Mouse (Mus musculus): ENCODE data around the gene Nudt4.

Gene Nudt4

DNA sequence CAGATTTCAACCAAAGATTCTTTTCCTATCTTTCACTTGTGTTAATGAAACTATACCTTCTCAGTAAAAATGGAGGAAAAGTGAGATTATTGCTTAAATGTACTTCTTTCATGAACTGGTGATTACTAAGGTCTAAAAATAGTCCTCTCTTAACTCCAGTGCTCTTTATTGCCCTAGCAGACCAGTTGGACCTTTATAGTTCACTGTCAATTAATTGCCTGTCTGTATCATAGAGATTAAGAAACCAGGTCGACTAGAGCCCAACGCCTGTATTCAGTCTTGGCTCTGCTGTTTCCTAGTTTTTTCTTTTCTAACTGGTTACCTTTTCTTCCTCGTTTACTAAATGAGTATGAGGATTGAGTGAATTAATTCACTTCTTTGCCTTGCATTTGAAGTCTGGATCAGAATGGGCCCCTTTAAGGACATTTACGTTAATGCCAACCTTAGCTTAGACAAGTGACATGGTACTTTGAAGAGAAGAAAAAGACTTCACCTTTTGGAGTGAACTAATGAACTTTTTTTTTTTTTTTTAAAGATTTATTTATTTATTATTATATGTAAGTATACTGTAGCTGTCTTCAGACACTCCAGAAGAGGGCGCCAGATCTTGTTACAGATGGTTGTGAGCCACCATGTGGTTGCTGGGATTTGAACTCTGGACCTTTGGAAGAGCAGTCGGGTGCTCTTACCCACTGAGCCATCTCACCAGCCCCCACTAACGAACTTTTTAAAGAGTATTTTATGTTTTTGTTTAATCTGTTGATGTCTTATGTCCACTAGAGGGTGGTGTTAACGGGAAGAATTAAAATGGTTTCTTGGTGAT, 28.3 kb downstream of the Nudt4 start:
- no peak for DNase-seq

- no peak for DNase-seq
Observed at GRCm38 (mm10) chr10:95533382-95533781, 30.6 kb downstream of the Nudt4 start.

DNA sequence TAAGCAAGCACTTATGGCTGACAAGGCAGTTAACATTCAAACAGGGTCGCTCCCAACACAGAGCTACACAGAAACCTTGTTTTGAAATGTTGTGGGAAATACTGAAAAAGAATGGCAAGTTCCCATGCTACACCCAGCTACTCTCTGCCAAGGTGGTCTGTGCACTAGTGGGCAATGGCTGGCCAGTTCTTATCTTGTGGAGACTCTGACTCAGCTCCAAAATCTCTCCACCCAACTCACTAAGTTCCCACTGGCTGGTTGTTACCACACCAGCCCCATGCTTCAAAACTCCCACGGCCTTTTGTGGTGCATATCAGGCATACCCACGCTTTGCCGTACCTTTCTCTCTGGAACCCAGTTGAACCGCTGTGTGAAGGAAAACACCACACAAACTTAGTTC, 31.0 kb downstream of the Nudt4 start:
- no peak for DNase-seq

GRCm38 (mm10) chr10:95530551-95531121, 33.3 kb downstream of the Nudt4 start:
- DNase-seq, result no peak

GRCm38 (mm10) chr10:95526495-95527122, 37.3 kb downstream of the Nudt4 start:
- no peak for DNase-seq

- DNase-seq, result no peak
Observed at GRCm38 (mm10) chr10:95525871-95526270, 38.1 kb downstream of the Nudt4 start.

- DNase-seq, result no peak
Observed at GRCm38 (mm10) chr10:95525037-95525675, 38.8 kb downstream of the Nudt4 start.

- DNase-seq, result no peak
Observed at GRCm38 (mm10) chr10:95517656-95518055, 46.3 kb downstream of the Nudt4 start.

DNA sequence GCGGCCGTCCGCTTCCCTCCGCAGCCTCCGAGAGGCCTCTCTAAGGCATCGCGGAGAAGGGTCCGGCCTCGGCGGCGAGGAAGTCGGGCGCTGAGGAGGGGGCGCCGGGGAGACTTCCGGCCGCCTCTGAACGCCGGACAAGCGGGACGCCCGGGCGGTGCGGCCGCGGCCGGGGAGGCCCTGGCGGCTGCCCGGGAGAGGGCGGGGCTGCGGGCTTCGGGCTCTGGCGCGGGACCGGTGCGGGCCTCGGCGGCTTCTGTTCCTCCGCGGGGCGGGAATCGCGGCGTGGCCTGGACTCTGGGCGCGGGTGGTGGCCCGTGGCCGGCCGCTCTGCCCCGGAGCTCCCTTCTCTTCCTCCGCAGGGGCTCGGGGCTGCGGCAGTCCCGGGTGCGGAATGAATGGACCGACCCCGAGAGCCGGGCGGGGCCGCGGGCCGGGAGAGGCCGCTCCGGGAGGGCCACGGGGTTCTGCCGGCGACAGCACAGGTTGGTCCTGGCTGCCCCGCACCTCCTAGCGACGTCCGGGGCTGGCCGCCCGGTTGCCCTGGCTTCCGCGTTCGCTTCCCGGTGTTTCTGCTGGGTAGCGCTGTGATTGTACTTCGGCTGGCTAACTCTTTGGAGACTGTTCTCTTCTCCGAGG, 48.5 kb downstream of the Nudt4 start:
- DNase-seq, result peak in 1 of 2 experiments; percentile 69

DNA sequence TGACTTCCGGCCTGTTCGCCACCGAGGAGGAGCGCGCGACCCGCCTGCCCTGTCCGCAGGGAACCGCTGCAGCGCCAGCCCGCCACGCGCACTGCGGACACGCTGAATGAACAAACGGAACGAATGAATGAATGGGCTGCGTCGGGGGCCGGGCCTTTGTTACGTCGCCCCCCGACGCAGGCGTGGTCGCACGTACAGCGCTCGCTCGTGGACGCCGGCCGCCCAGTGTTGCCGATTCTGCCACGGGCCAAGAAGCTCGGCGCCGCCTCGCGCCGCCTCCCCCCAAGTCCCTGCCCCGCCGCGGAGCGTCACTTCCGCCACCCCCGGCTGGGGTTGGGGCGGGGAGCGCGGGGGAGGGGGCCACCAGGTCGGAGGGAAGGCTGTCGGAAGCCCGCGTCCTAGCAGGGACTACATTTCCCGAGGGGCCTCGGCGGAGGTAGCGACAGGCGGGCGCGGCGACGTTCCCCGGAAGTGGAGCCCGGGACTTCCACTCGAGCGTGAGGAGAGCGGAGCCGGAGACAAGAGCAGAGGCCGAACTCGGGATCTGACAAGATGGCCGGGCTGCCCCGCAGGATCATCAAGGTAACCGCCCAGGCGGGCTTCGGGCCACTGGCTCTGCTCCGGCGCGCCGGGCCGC, 49.2 kb downstream of the Nudt4 start, which contains the start of gene Ube2n:
TSS of gene Ube2n (plus strand) at position 490 of the 637 bp plus-strand sequence.
- DNase-seq, result peak; percentile 98 to 100

DNA sequence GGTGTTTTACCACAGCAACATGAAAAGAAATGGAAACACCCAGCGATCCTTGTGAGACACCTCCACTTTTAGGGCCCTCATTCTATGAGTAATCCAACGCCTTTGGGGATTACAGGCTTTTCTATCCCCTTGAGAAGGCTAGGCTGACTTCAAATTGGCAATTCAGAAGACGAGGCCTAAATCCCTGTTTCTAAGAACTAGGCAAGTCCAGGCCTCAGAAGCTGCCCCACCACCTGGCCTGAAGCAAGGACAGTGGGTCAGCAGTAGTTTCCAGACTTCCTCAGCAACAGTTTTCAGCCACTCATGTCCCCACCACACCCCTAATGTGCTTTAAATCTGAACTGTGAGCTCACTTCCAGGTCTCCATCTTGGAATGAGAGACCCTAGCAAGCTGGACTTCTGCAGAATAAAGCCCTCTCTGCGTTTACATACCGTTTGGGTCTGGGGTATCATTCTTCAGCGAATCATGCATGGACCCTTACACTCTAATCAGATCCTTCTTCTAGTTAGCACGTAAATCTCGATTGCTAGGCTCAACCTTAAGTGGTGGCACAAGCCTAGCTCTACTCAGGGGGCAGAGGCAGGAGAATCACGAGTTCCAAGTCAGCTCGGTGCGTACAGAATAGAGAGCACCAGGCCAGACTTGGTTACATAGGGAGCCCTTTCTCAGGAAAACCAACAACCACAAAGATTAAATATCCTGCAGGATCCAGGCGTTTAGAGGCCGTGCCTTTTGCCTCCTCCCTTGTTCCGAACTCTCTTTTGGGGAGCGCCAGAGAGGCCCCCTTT, 50.0 kb downstream of the Nudt4 start:
- no peak for DNase-seq

DNA sequence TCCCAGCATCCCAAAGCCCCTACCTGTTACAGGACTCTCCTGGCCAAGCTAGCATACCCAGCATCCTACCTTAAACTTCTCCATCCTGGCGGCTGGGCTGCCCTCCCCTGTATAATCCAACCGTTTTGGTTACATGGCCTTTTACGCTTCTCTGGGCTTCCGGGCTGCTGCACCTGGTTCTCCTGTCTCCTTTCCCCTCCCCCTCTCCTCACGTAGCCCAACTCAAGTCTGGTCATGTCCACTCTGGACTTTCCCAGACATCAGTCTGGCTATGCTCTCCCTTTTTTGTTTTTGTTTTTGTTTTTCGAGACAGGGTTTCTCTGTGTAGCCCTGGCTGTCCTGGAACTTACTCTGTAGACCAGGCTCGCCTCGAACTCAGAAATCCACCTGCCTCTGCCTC, 51.3 kb downstream of the Nudt4 start:
- no peak for DNase-seq

DNA sequence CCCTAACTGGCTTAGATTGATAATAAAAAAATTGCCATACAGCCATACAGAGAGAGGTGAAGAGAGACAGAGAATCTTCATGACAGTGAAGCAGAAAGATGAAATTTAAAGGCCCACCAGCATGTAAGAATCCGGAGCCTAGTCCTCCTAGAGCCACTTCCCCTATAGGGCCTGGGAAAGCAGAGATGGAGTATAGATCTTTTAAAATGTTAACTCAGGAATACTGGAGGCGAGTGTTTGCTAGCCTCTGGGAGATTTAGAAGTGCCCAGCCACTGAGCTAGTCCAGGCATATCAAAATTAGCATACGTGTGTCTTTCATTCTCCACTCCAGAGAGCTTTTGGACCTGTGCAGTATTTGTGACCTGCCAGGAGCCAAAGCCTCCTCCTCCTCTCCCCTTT, 54.7 kb downstream of the Nudt4 start:
- no peak for DNase-seq

- no peak for DNase-seq
Observed at GRCm38 (mm10) chr10:95508793-95509192, 55.2 kb downstream of the Nudt4 start.

- DNase-seq, result no peak
Observed at GRCm38 (mm10) chr10:95508126-95508525, 55.8 kb downstream of the Nudt4 start.

GRCm38 (mm10) chr10:95504341-95504740, 59.6 kb downstream of the Nudt4 start:
- DNase-seq, result no peak

GRCm38 (mm10) chr10:95503443-95504235, 60.3 kb downstream of the Nudt4 start:
- DNase-seq, result no peak

- peak; percentile 88 to 89 for DNase-seq
Observed at GRCm38 (mm10) chr10:95501463-95502081, 62.4 kb downstream of the Nudt4 start, which contains the start of gene Mrpl42. Gene Mrpl42 (minus strand): TSS chr10:95501940.

DNA sequence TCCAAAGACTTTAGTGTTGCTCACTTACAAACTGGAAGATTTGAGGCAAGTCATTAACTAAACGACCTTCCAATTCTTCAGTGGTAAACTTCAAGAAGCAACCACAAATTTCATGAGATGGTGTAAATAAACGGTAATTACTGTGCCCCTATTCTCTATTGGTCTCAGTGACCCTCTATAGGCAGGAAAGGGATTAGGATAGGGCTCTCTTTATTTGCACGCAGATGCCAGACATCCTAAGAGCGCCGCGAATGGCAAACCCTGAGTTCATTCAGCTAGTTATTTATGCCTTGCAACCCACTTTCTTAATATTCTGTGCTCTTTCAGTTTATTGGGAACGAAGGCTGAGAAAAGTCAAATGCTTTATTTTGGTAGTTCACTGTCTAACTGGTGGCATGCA, 62.9 kb downstream of the Nudt4 start:
- no peak for DNase-seq

All from lung, postnatal 4 days (tissue).